Mouse (Mus musculus): ENCODE data around the gene Fam124a. TPM values are rescaled to one million over a fixed set of nuclear protein-coding genes. Genes with fewer than 3 reads are reported as not detected.

Gene Fam124a
- total and polyA plus RNA-seq, 2 experiments from 2014 or later = 5.0 to 19.6 TPM

- Histone ChIP-seq H3K36me3 (replicated peaks; ENCODE audit: control insufficient read depth, insufficient read depth, low read length) (no peaks in the 10 kb centered on the region), H3K9ac (replicated peaks; ENCODE audit: low read depth, low read length) (no peak overlapping the region), H3K4me1 (ENCODE audit: control insufficient read depth, insufficient read depth) (no peaks in the 10 kb centered on the region; the same call in 1 of the 2 replicates), H3K9me3 (replicated peaks; ENCODE audit: control insufficient read depth, low read length) (no peaks in the 10 kb centered on the region), H3K4me3 (ENCODE audit: low read depth, low read length) (no peak overlapping the region), H3K4me2 (ENCODE audit: low read depth, low read length) (no peak overlapping the region), H3K27me3 (ENCODE audit: control insufficient read depth, insufficient read depth, low read length) (no peaks in the 10 kb centered on the region), H3K27ac (ENCODE audit: low read depth) (no peak overlapping the region)
- no peak for ATAC-seq (ENCODE audit: insufficient read depth, low read depth)
- DNase-seq (ENCODE audit: low spot score) = no peak
- TF ChIP-seq EP300 (IDR thresholded peaks at IDR 0.05; ENCODE audit: low read depth) = no peak
- TF ChIP-seq CTCF (IDR thresholded peaks at IDR 0.05; ENCODE audit: low read depth) = no peak
- 0% methylated on average over 1 of the region's 3 CpGs for WGBS
These were observed 17.9 kb downstream of the Fam124a start for GRCm38 (mm10) chr14:62573454-62573853.

GRCm38 (mm10) chr14:62574906-62575305 is 19.4 kb downstream of the Fam124a start:
- no peaks in the 10 kb centered on the region for H3K9me3 ChIP-seq (replicated peaks; ENCODE audit: control insufficient read depth, low read length)
- H3K9ac ChIP-seq (replicated peaks; ENCODE audit: low read depth, low read length) = no peak overlapping the region
- 77% methylated on average over 6 of the region's 6 CpGs for WGBS
- no peaks in the 10 kb centered on the region for H3K27me3 ChIP-seq (ENCODE audit: control insufficient read depth, insufficient read depth, low read length)
- ATAC-seq (ENCODE audit: insufficient read depth, low read depth) (no peak), DNase-seq (ENCODE audit: low spot score) (no peak)
- no peaks in the 10 kb centered on the region for H3K36me3 ChIP-seq (replicated peaks; ENCODE audit: control insufficient read depth, insufficient read depth, low read length)
- no peak overlapping the region for H3K4me2 ChIP-seq (ENCODE audit: low read depth, low read length)
- TF ChIP-seq EP300 (IDR thresholded peaks at IDR 0.05; ENCODE audit: low read depth) (no peak), CTCF (IDR thresholded peaks at IDR 0.05; ENCODE audit: low read depth) (no peak)
- no peak overlapping the region for H3K4me3 ChIP-seq (ENCODE audit: low read depth, low read length)
- H3K4me1 ChIP-seq (ENCODE audit: control insufficient read depth, insufficient read depth) = no peaks in the 10 kb centered on the region; the same call in 1 of the 2 replicates
- no peak overlapping the region for H3K27ac ChIP-seq (ENCODE audit: low read depth)

GRCm38 (mm10) chr14:62575862-62576261 is 20.3 kb downstream of the Fam124a start:
- H3K27me3 ChIP-seq (ENCODE audit: control insufficient read depth, insufficient read depth, low read length) = no peaks in the 10 kb centered on the region
- H3K4me3 ChIP-seq (ENCODE audit: low read depth, low read length) = no peak overlapping the region
- no peak overlapping the region for H3K4me2 ChIP-seq (ENCODE audit: low read depth, low read length)
- WGBS = 65% methylated on average over 8 of the region's 8 CpGs
- H3K27ac ChIP-seq (ENCODE audit: low read depth) = no peak overlapping the region
- H3K4me1 ChIP-seq (ENCODE audit: control insufficient read depth, insufficient read depth) = no peaks in the 10 kb centered on the region
- ATAC-seq (ENCODE audit: insufficient read depth, low read depth) (no peak), DNase-seq (ENCODE audit: low spot score) (no peak)
- H3K9ac ChIP-seq (replicated peaks; ENCODE audit: low read depth, low read length) = no peak overlapping the region
- no peaks in the 10 kb centered on the region for H3K36me3 ChIP-seq (replicated peaks; ENCODE audit: control insufficient read depth, insufficient read depth, low read length)
- TF ChIP-seq EP300 (IDR thresholded peaks at IDR 0.05; ENCODE audit: low read depth) = no peak
- no peak for TF ChIP-seq CTCF (IDR thresholded peaks at IDR 0.05; ENCODE audit: low read depth)
- no peaks in the 10 kb centered on the region for H3K9me3 ChIP-seq (replicated peaks; ENCODE audit: control insufficient read depth, low read length)

GRCm38 (mm10) chr14:62580945-62581344 is 25.4 kb downstream of the Fam124a start:
- ATAC-seq (ENCODE audit: insufficient read depth, low read depth) = peak; percentile 30; the same call in 1 of the 2 replicates
- H3K27ac ChIP-seq (ENCODE audit: low read depth) = no peak overlapping the region
- H3K4me3 ChIP-seq (ENCODE audit: low read depth, low read length) = no peak overlapping the region
- no peaks in the 10 kb centered on the region for H3K36me3 ChIP-seq (replicated peaks; ENCODE audit: control insufficient read depth, insufficient read depth, low read length)
- 90% methylated on average over 3 of the region's 3 CpGs for WGBS
- H3K27me3 ChIP-seq (ENCODE audit: control insufficient read depth, insufficient read depth, low read length) = no peaks in the 10 kb centered on the region
- no peak overlapping the region for H3K9ac ChIP-seq (replicated peaks; ENCODE audit: low read depth, low read length)
- H3K4me1 ChIP-seq (ENCODE audit: control insufficient read depth, insufficient read depth) = no peaks in the 10 kb centered on the region
- H3K9me3 ChIP-seq (replicated peaks; ENCODE audit: control insufficient read depth, low read length) = no peaks in the 10 kb centered on the region
- H3K4me2 ChIP-seq (ENCODE audit: low read depth, low read length) = no peak overlapping the region
- TF ChIP-seq CTCF (IDR thresholded peaks at IDR 0.05; ENCODE audit: low read depth) = no peak
- TF ChIP-seq EP300 (IDR thresholded peaks at IDR 0.05; ENCODE audit: low read depth) = no peak
- DNase-seq (ENCODE audit: low spot score) = no peak

- Histone ChIP-seq H3K27ac (ENCODE audit: low read depth) (no peak overlapping the region), H3K27me3 (ENCODE audit: control insufficient read depth, insufficient read depth, low read length) (no peaks in the 10 kb centered on the region), H3K4me2 (ENCODE audit: low read depth, low read length) (no peak overlapping the region), H3K9ac (replicated peaks; ENCODE audit: low read depth, low read length) (no peak overlapping the region), H3K36me3 (replicated peaks; ENCODE audit: control insufficient read depth, insufficient read depth, low read length) (no peaks in the 10 kb centered on the region), H3K4me1 (ENCODE audit: control insufficient read depth, insufficient read depth) (no peaks in the 10 kb centered on the region), H3K4me3 (ENCODE audit: low read depth, low read length) (no peak overlapping the region), H3K9me3 (replicated peaks; ENCODE audit: control insufficient read depth, low read length) (no peaks in the 10 kb centered on the region)
- TF ChIP-seq EP300 (IDR thresholded peaks at IDR 0.05; ENCODE audit: low read depth) = no peak
- TF ChIP-seq CTCF (IDR thresholded peaks at IDR 0.05; ENCODE audit: low read depth) = no peak
- DNase-seq (ENCODE audit: low spot score) (no peak), ATAC-seq (ENCODE audit: insufficient read depth, low read depth) (no peak)
- 81% methylated on average over 9 of the region's 9 CpGs for WGBS
These were observed 26.2 kb downstream of the Fam124a start for GRCm38 (mm10) chr14:62581768-62582167.

- H3K9ac ChIP-seq (replicated peaks; ENCODE audit: low read depth, low read length) = no peak overlapping the region
- no peak overlapping the region for H3K27ac ChIP-seq (ENCODE audit: low read depth)
- ATAC-seq (ENCODE audit: insufficient read depth, low read depth) = no peak
- H3K36me3 ChIP-seq (replicated peaks; ENCODE audit: control insufficient read depth, insufficient read depth, low read length) = no peaks in the 10 kb centered on the region
- no peak overlapping the region for H3K4me3 ChIP-seq (ENCODE audit: low read depth, low read length)
- no peak overlapping the region for H3K4me2 ChIP-seq (ENCODE audit: low read depth, low read length)
- no peaks in the 10 kb centered on the region for H3K27me3 ChIP-seq (ENCODE audit: control insufficient read depth, insufficient read depth, low read length)
- no peak for TF ChIP-seq CTCF (IDR thresholded peaks at IDR 0.05; ENCODE audit: low read depth)
- TF ChIP-seq EP300 (IDR thresholded peaks at IDR 0.05; ENCODE audit: low read depth) = no peak
- no peaks in the 10 kb centered on the region for H3K9me3 ChIP-seq (replicated peaks; ENCODE audit: control insufficient read depth, low read length)
- DNase-seq (ENCODE audit: low spot score) = no peak
- H3K4me1 ChIP-seq (ENCODE audit: control insufficient read depth, insufficient read depth) = no peaks in the 10 kb centered on the region
These were observed 29.1 kb downstream of the Fam124a start for GRCm38 (mm10) chr14:62584637-62585036.
